Mouse (Mus musculus): ENCODE measurements around the gene Cited1. TPM values are rescaled to one million over a fixed set of nuclear protein-coding genes. Genes with fewer than 3 reads are reported as not detected.
"Not testable (repeated sequence)": the region's sequence is repeated elsewhere in the genome, so short reads cannot be mapped to it uniquely, and the experiment has no call there.

The Cited1 gene
- total and polyA plus RNA-seq, 2 experiments from 2014 or later: 7.2 to 9.5 TPM

GRCm38 (mm10) chrX:102250891-102251170 lies 1.1 kb downstream of the Cited1 start:
- ATAC-seq (no peak), DNase-seq (peak; percentile 2)
- Histone ChIP-seq H3K4me3 (ENCODE audit: low read depth, low read length) (peak overlapping the region; percentile 46), H3K4me1 (ENCODE audit: insufficient read depth) (no peaks in the 10 kb centered on the region), H3K36me3 (ENCODE audit: insufficient read depth) (no peaks in the 10 kb centered on the region), H3K27ac (ENCODE audit: low read depth, low read length) (no peak overlapping the region), H3K9ac (no peak overlapping the region), H3K27me3 (ENCODE audit: insufficient read depth, low read length) (no peaks in the 10 kb centered on the region), H3K4me2 (ENCODE audit: low read depth) (peak overlapping the region; percentile 89), H3K9me3 (ENCODE audit: low read length) (no peaks in the 10 kb centered on the region)
- whole genome bisulfite sequencing: 19% methylated on average over 24 of the region's 24 CpGs
- no peak for TF ChIP-seq CTCF (IDR thresholded peaks at IDR 0.05; ENCODE audit: low read depth)

DNA sequence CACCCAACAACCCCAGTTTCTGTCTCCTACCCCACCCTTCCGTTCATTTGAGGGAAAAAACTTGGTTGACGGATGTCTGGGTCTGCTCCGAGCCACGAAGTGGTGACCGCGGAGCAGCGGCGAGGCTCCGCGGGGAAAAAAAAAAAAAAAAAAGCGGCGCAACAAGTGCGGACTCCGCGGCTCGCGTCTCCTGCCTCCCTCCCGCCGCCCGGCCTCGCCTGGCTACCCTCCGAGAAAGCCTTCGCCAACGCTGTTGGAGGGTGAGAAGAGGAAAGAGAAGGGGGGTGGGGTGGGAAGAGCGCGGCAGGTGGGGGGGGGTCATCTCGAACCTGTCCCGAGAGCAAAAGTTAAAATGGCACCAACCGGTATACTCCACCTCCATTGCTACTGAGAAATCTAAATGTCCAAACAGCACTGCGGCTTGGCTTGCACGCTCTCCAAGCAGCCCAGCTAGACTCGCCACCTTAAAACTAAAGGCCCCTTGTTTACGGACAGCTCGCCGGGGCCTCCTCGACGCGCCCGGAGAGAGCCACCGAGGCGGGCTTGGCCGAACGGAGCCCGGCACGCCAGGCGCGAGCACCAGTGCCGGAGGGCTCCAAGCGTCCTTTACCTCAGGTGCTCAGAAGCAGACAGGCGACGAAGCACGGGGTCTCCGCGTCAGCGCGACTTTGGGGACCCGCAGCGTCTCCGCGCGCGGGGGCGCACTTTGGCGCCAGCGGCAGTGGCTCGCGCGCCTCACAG lies 1.7 kb downstream of the Cited1 start:
- 23% methylated on average over 68 of the region's 68 CpGs for WGBS

DNA sequence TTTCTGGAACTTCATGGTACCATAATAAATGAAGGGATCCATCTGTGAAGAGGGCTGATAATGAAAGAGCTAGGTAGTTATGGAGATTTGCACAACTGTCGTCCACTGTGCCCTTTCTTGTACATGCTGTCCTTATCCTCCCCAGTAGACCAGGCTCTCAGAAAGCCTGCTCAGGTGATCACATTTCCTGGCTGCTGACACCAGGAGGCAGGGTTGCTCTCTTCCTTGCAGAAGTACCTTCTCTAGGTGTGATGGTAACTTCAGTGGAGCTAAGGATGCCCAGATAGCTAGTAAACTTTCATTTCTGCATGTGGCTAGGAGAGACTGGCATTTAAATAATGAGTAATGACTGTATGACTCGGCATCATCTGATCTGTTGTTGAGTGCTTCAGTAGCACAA lies 7.6 kb downstream of the Cited1 start:
- Histone ChIP-seq H3K9ac (no peak overlapping the region), H3K4me2 (ENCODE audit: low read depth) (no peak overlapping the region), H3K27me3 (ENCODE audit: insufficient read depth, low read length) (no peaks in the 10 kb centered on the region), H3K9me3 (ENCODE audit: low read length) (no peaks in the 10 kb centered on the region), H3K4me3 (ENCODE audit: low read depth, low read length) (no peak overlapping the region), H3K27ac (ENCODE audit: low read depth, low read length) (no peak overlapping the region), H3K4me1 (ENCODE audit: insufficient read depth) (no peaks in the 10 kb centered on the region), H3K36me3 (ENCODE audit: insufficient read depth) (no peaks in the 10 kb centered on the region)
- DNase-seq: no peak
- no peak for TF ChIP-seq CTCF (IDR thresholded peaks at IDR 0.05; ENCODE audit: low read depth)
- 74% methylated on average over 2 of the region's 2 CpGs for WGBS
- ATAC-seq: no peak

More for the DNA sequence above, 1.7 kb downstream of the Cited1 start:
- no peaks in the 10 kb centered on the region for H3K36me3 ChIP-seq (ENCODE audit: insufficient read depth)
- H3K4me2 ChIP-seq (ENCODE audit: low read depth): peak overlapping the region; percentile 89
- no peak overlapping the region for H3K9ac ChIP-seq
- TF ChIP-seq CTCF (IDR thresholded peaks at IDR 0.05; ENCODE audit: low read depth): no peak
- H3K9me3 ChIP-seq (ENCODE audit: low read length): no peaks in the 10 kb centered on the region
- no peak overlapping the region for H3K27ac ChIP-seq (ENCODE audit: low read depth, low read length)
- H3K27me3 ChIP-seq (ENCODE audit: insufficient read depth, low read length): no peaks in the 10 kb centered on the region
- peak; percentile 13 for DNase-seq
- no peaks in the 10 kb centered on the region for H3K4me1 ChIP-seq (ENCODE audit: insufficient read depth)
- no peak for ATAC-seq
- peak overlapping the region; percentile 46 for H3K4me3 ChIP-seq (ENCODE audit: low read depth, low read length)

DNA sequence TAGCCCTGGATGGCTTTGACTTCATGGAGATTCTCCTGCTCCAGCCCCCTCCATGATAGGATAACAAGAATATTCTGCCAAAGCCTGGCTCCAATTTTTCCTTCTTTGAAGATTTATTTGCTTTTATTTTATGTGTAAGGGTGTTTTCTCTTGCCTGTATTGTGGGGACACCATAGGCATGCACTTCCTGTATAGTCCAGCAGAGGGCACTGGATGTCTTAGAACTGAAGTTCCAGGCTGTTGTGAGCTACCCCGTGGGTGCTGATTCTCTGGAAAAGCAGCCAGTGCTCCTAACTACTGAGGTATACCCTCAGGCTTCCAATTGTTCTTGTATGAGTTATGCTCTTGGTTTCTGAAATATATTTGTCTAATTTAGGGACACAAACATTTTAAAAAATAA lies 32.9 kb downstream of the Cited1 start:
- Histone ChIP-seq H3K4me2 (ENCODE audit: low read depth) (no peak overlapping the region), H3K27me3 (ENCODE audit: insufficient read depth, low read length) (no peaks in the 10 kb centered on the region), H3K36me3 (ENCODE audit: insufficient read depth) (no peaks in the 10 kb centered on the region), H3K27ac (ENCODE audit: low read depth, low read length) (no peak overlapping the region), H3K4me3 (ENCODE audit: low read depth, low read length) (no peak overlapping the region), H3K4me1 (ENCODE audit: insufficient read depth) (no peaks in the 10 kb centered on the region), H3K9me3 (ENCODE audit: low read length) (no peaks in the 10 kb centered on the region), H3K9ac (no peak overlapping the region)
- peak; percentile 35 for DNase-seq
- ATAC-seq: no peak
- WGBS: 26% methylated on average over 1 of the region's 1 CpGs
- TF ChIP-seq CTCF (IDR thresholded peaks at IDR 0.05; ENCODE audit: low read depth): peak; percentile 55

GRCm38 (mm10) chrX:102215356-102215755 lies 36.6 kb downstream of the Cited1 start:
- not testable (repeated sequence) for H3K4me1 ChIP-seq (ENCODE audit: insufficient read depth); H3K9ac ChIP-seq; H3K4me3 ChIP-seq (ENCODE audit: low read depth, low read length); DNase-seq; ATAC-seq; H3K4me2 ChIP-seq (ENCODE audit: low read depth); H3K36me3 ChIP-seq (ENCODE audit: insufficient read depth); H3K27ac ChIP-seq (ENCODE audit: low read depth, low read length); H3K9me3 ChIP-seq (ENCODE audit: low read length); H3K27me3 ChIP-seq (ENCODE audit: insufficient read depth, low read length)
- peak; percentile 11; the same call in 1 of the 2 replicates for TF ChIP-seq CTCF (IDR thresholded peaks at IDR 0.05; ENCODE audit: low read depth)
- WGBS: 45% methylated on average over 9 of the region's 9 CpGs

Small RNA genes within 50 kb of the gene (microRNA-seq; reads per million reads assigned to microRNA genes)
- 0 reads per million in 2 experiments for gene Gm26318

Other genes starting within 250 kb of the Cited1 start
- gene Rtl5, start 180.9 kb downstream of the Cited1 start, total RNA-seq (2014; rRNA removed): 25.5 and 39.5 TPM in 2 replicates
- gene Rtl5, start 180.9 kb downstream of the Cited1 start, polyA plus RNA-seq (2015; fragmentation: Nextera tagmentation; extraction: Ambion mirVana): 2.5 and 6.0 TPM in 2 replicates
- 26.6 and 27.7 TPM in 2 replicates for gene Pin4, start 132.7 kb downstream of the Cited1 start, total RNA-seq (2014; rRNA removed)
- 52.6 and 76.6 TPM in 2 replicates for gene Pin4, start 132.7 kb downstream of the Cited1 start, polyA plus RNA-seq (2015; fragmentation: Nextera tagmentation; extraction: Ambion mirVana)
- 1.2 and 2.0 TPM in 2 replicates for gene Ercc6l, start 95.1 kb downstream of the Cited1 start, total RNA-seq (2014; rRNA removed)
- 0.52 and 0.64 TPM in 2 replicates for gene Ercc6l, start 95.1 kb downstream of the Cited1 start, polyA plus RNA-seq (2015; fragmentation: Nextera tagmentation; extraction: Ambion mirVana)
- gene Rps4x, start 62.8 kb downstream of the Cited1 start, total RNA-seq (2014; rRNA removed): 1,341 and 1,679 TPM in 2 replicates
- 432 and 524 TPM in 2 replicates for gene Rps4x, start 62.8 kb downstream of the Cited1 start, polyA plus RNA-seq (2015; fragmentation: Nextera tagmentation; extraction: Ambion mirVana)